Mouse (Mus musculus) liver, embryonic 16.5 days (tissue): ENCODE measurements around the gene Hpca. TPM values are rescaled to one million over a fixed set of nuclear protein-coding genes. Genes with fewer than 3 reads are reported as not detected.

Experiments used
- ATAC-seq: fragments of 200-750 bp; cut with Nextera tagmentation; 2 replicates; pipeline ENCODE4 v1.8.0; 2017; ENCODE audit warnings: low read depth, mild to moderate bottlenecking, moderate number of reproducible peaks, moderate library complexity
- H3K27ac ChIP-seq: fragments of 300-500 bp; sonication (generic); 2 replicates; pipeline ENCODE4 v1.5.1; 2014; ENCODE audit warnings: mild to moderate bottlenecking, low read length
- H3K27me3 ChIP-seq: fragments of 300-500 bp; sonication (generic); 2 replicates; pipeline ENCODE4 v1.6.1; 2014; ENCODE audit warnings: low read depth, low read length, mixed read lengths; ENCODE audit not compliant: control insufficient read depth, insufficient read depth
- H3K36me3 ChIP-seq: fragments of 300-500 bp; sonication (generic); 2 replicates; pipeline ENCODE4 v1.6.1; 2014; ENCODE audit warnings: mild to moderate bottlenecking; ENCODE audit not compliant: control insufficient read depth, insufficient read depth
- H3K4me1 ChIP-seq: fragments of 300-500 bp; sonication (generic); 2 replicates; pipeline ENCODE4 v1.6.1; 2014; ENCODE audit warnings: low read depth, low read length, mixed read lengths; ENCODE audit not compliant: control insufficient read depth
- H3K4me2 ChIP-seq: fragments of 300-500 bp; sonication (generic); 2 replicates; pipeline ENCODE4 v1.6.1; 2014; ENCODE audit warnings: low read depth, low read length, mixed read lengths
- H3K4me3 ChIP-seq: fragments of 300-500 bp; sonication (generic); 2 replicates; pipeline ENCODE4 v1.5.1; 2014; ENCODE audit warnings: low read depth, mild to moderate bottlenecking, low read length
- H3K9ac ChIP-seq: fragments of 300-500 bp; sonication (generic); 2 replicates; pipeline ENCODE4 v1.6.1; 2014; ENCODE audit warnings: low read depth, low read length
- H3K9me3 ChIP-seq: fragments of 300-500 bp; sonication (generic); replicated peaks from 2 replicates; pipeline ENCODE4 v1.6.1; 2016; ENCODE audit warnings: low read length; ENCODE audit not compliant: control insufficient read depth
- WGBS: fragments of 180-500 bp; shearing (Covaris S2); extraction: QIAGEN DNeasy Blood & Tissue Kit; methylation state at CpG from one replicate; pipeline ENCODE4 v1.1.7; 2014; ENCODE audit not compliant: insufficient replicate concordance; 5-methylcytosine and 5-hydroxymethylcytosine counted together
- polyA plus RNA-seq: library from polyadenylated mRNA; unstranded; fragments of >200 nt; fragmentation: Nextera tagmentation; extraction: Ambion mirVana; gene quantifications from 2 replicates; pipeline ENCODE4 v1.2.1, GENCODE M21; 2015

Gene Hpca
- polyA plus RNA-seq, 1 experiment from 2014 or later, result 0.27 TPM

DNA sequence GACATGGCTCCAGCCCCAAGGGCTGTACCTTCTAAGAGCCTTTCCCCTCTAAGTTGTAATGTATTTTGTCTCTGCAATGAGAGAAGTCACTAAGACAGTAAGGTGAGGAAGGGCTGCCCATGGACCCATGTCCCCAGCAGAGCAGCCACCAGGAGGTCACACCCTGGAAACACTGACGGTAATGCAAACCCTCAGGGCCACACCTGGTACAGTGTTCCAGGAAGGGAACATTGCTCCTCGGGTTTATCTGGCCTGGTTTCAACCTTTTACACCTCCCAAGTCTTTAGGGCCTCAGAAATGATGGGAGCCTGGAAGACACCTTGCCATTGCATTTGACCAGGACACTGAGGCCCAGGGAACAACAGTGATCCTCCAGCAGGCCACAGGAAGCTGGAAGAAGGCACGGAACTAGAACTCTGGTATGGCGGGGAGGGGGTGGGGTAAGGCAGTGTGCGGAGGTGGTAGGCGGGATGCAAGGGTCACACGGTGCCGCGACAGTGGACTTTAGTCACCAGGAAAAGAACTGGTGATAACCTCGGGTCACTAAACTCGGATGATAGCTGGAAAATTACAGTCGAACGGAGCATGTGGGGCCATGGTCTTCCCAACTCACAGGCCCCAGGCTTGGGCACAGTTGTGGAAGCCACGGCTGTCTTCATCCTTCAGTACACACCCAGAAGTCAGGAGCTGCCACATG, 19.6 kb downstream of the Hpca start:
- H3K9ac ChIP-seq, result no peak overlapping the region
- no peak overlapping the region for H3K4me3 ChIP-seq
- no peak overlapping the region for H3K27ac ChIP-seq
- H3K9me3 ChIP-seq, result no peaks in the 10 kb centered on the region
- no peaks in the 10 kb centered on the region for H3K36me3 ChIP-seq
- H3K4me2 ChIP-seq, result no peak overlapping the region
- H3K4me1 ChIP-seq, result no peaks in the 10 kb centered on the region
- 49% methylated on average over 14 of the region's 14 CpGs for WGBS
- ATAC-seq, result peak; percentile 81
- peaks cover 30% of the 10 kb centered on the region for H3K27me3 ChIP-seq

GRCm38 (mm10) chr4:129097006-129097405, 24.8 kb downstream of the Hpca start:
- Histone ChIP-seq H3K4me1 (no peaks in the 10 kb centered on the region), H3K27me3 (no peaks in the 10 kb centered on the region; the same call in 1 of the 2 replicates), H3K9me3 (no peaks in the 10 kb centered on the region), H3K4me2 (no peak overlapping the region), H3K27ac (no peak overlapping the region), H3K9ac (no peak overlapping the region), H3K4me3 (no peak overlapping the region), H3K36me3 (no peaks in the 10 kb centered on the region)
- no peak for ATAC-seq
- 59% methylated on average over 7 of the region's 7 CpGs for whole genome bisulfite sequencing

DNA sequence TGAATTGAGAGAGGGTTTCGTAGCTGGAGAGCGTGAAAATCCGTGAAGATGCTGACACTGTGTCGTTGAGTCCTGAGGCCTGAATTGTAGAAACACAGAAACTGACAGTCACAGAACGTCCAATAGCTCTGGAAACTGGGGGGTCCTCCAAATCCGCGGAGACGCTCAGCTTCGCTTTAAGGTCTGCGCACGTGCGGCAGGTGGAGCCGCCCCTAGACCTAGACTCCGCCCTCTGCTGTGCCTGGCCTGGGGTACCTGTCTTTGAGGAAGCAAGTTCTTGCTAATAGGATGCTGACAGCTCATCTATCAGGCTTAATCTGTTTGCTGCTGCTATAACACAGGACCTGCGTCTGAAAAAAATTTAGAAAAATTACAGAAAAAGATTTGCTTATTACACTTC, 26.6 kb downstream of the Hpca start:
- no peak for ATAC-seq
- 27% methylated on average over 15 of the region's 15 CpGs for WGBS
- Histone ChIP-seq H3K9ac (no peak overlapping the region), H3K9me3 (no peaks in the 10 kb centered on the region), H3K36me3 (no peaks in the 10 kb centered on the region), H3K27ac (no peak overlapping the region), H3K27me3 (no peaks in the 10 kb centered on the region), H3K4me2 (no peak overlapping the region), H3K4me3 (no peak overlapping the region), H3K4me1 (no peaks in the 10 kb centered on the region)

- H3K4me3 ChIP-seq, result no peak overlapping the region
- no peak overlapping the region for H3K4me2 ChIP-seq
- no peaks in the 10 kb centered on the region for H3K9me3 ChIP-seq
- no peaks in the 10 kb centered on the region for H3K27me3 ChIP-seq
- no peak overlapping the region for H3K9ac ChIP-seq
- H3K36me3 ChIP-seq, result peaks cover 7% of the 10 kb centered on the region
- ATAC-seq, result no peak
- H3K27ac ChIP-seq, result no peak overlapping the region
- WGBS, result 56% methylated on average over 5 of the region's 5 CpGs
- no peaks in the 10 kb centered on the region for H3K4me1 ChIP-seq
Observed at GRCm38 (mm10) chr4:129087850-129088249, 34.0 kb downstream of the Hpca start.

- Histone ChIP-seq H3K9me3 (no peaks in the 10 kb centered on the region), H3K4me3 (no peak overlapping the region), H3K36me3 (peaks cover 7% of the 10 kb centered on the region), H3K9ac (no peak overlapping the region), H3K27me3 (no peaks in the 10 kb centered on the region), H3K27ac (no peak overlapping the region), H3K4me2 (no peak overlapping the region), H3K4me1 (no peaks in the 10 kb centered on the region)
- no peak for ATAC-seq
- WGBS, result 24% methylated on average over 8 of the region's 8 CpGs
Observed at GRCm38 (mm10) chr4:129086078-129086477, 35.8 kb downstream of the Hpca start.

DNA sequence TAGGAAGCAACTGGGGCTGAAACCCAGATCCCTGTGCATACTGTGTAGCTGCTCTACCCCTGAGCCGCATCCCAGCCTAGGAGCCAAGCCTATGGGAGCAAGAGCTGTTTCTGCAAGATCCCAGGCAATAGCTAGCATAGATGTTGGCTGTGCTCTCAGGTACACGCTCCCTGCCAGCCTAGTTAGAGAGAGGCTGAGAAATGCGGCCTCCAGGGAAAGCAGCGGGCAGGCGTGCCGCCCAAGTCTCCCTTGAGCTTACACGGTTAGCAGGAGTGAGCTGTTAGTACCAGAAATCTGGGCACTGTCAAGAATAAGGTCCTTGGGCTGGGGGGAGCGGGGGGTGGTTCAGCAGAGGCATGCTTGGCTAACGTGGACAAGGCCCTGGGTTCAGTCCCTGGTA, 36.9 kb downstream of the Hpca start:
- Histone ChIP-seq H3K27ac (no peak overlapping the region), H3K27me3 (no peaks in the 10 kb centered on the region), H3K9ac (no peak overlapping the region), H3K4me1 (no peaks in the 10 kb centered on the region), H3K36me3 (peaks cover 10% of the 10 kb centered on the region), H3K4me2 (no peak overlapping the region), H3K4me3 (no peak overlapping the region), H3K9me3 (no peaks in the 10 kb centered on the region)
- WGBS, result 85% methylated on average over 9 of the region's 9 CpGs
- ATAC-seq, result no peak

DNA sequence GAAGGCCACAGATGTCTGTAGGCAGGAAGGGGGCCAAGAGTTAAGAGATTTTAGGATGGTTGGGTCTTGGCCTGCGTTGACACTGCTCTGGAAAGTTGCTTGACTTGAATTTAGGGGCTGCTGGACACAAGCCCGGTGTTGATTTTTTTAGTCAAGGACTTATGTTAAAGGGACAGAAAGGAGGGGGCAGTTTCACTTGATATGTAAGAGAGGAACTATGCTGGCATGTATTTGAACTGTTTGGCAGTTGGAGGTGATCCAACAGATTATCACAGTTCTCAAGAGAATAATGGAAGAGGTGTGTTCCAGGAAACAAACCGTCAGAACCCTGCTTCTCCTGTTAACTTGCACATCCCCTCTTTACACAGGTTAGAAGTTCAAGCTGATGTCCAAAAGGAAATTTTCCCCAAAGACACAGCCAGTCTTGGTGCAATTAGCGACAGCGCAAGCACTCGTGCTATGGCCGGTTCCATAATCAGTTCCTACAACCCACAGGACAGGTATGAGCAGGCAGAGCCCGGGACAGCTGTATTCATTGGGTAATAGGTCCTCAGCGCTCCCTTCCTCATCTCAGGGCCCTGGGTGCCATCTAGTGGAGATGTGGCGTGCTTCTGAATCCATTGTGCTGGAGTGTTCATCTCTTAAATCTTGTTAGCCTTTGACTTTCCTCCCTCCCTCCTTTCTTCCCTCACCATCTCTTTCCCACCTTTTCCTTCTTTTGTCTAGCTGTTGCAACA, 39.3 kb downstream of the Hpca start:
- 52% methylated on average over 10 of the region's 10 CpGs for WGBS
- Histone ChIP-seq H3K27ac (0 out of 2 replicates have a peak overlapping the region, but pooled peaks have one; percentile 28), H3K36me3 (peaks cover 22% of the 10 kb centered on the region), H3K4me2 (no peak overlapping the region), H3K4me3 (no peak overlapping the region), H3K4me1 (no peaks in the 10 kb centered on the region), H3K9ac (no peak overlapping the region), H3K9me3 (no peaks in the 10 kb centered on the region), H3K27me3 (no peaks in the 10 kb centered on the region)
- ATAC-seq, result peak; percentile 53

DNA sequence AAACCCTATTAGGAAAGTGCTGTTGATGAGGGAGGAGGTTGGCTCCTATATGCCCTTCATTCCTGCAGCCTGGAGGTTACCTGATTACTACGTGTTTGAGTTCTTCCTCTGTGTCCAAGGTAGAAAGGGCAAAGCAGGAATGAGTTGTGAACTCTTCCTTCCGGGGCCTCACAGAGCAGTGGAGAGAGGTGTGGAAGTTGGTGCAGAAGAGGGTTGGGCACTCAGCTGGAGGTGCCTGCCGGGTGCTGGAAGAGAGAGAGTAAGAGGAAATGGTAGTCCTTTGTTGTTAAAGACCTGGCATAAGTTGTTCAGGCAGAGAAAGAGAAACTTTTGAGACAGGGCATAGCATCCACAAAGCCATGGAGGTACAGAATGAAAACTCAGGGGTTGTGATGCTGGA, 39.9 kb downstream of the Hpca start:
- Histone ChIP-seq H3K9me3 (no peaks in the 10 kb centered on the region), H3K4me1 (no peaks in the 10 kb centered on the region), H3K4me3 (no peak overlapping the region), H3K4me2 (no peak overlapping the region), H3K9ac (no peak overlapping the region), H3K27ac (0 out of 2 replicates have a peak overlapping the region, but pooled peaks have one; percentile 28), H3K27me3 (no peaks in the 10 kb centered on the region), H3K36me3 (peaks cover 24% of the 10 kb centered on the region)
- WGBS, result 66% methylated on average over 3 of the region's 3 CpGs
- ATAC-seq, result no peak

- ATAC-seq, result no peak; the same call in 1 of the 2 replicates
- H3K27ac ChIP-seq, result no peak overlapping the region
- H3K4me1 ChIP-seq, result no peaks in the 10 kb centered on the region
- H3K4me3 ChIP-seq, result no peak overlapping the region
- peaks cover 24% of the 10 kb centered on the region for H3K36me3 ChIP-seq
- H3K9ac ChIP-seq, result no peak overlapping the region
- no peaks in the 10 kb centered on the region for H3K9me3 ChIP-seq
- no peak overlapping the region for H3K4me2 ChIP-seq
- 79% methylated on average over 6 of the region's 6 CpGs for WGBS
- H3K27me3 ChIP-seq, result no peaks in the 10 kb centered on the region
Observed at GRCm38 (mm10) chr4:129081512-129081911, 40.3 kb downstream of the Hpca start.
